Mouse (Mus musculus): Measurements from ENCODE around the gene Olfr473.
"Not testable (repeated sequence)": the region's sequence is repeated elsewhere in the genome, so short reads cannot be mapped to it uniquely, and the experiment has no call there.

The Olfr473 gene

GRCm38 (mm10) chr7:107930146-107930545, at the start of gene Olfr473:
TSS of gene Olfr473 (plus strand) at chr7:107930446.
- no peak for DNase-seq

GRCm38 (mm10) chr7:107897602-107898001, 32.6 kb upstream of the Olfr473 start, which contains the start of gene Olfr472:
TSS of gene Olfr472 (plus strand) at chr7:107897902.
- no peak for DNase-seq

GRCm38 (mm10) chr7:107952539-107952938, 22.3 kb downstream of the Olfr473 start:
- DNase-seq, result not testable (repeated sequence)

- no peak for DNase-seq
Measured at GRCm38 (mm10) chr7:107954343-107954742, 24.1 kb downstream of the Olfr473 start, which contains the start of gene Olfr474. TSS of gene Olfr474 (plus strand) at chr7:107954643.

- DNase-seq, result no peak
Measured at GRCm38 (mm10) chr7:107964503-107964902, 34.3 kb downstream of the Olfr473 start, which contains the start of gene Olfr476. TSS of gene Olfr476 (plus strand) at chr7:107964803.
